19 mouse cellular contexts compared by ENCODE assay signal in genomic region chr10:98972359-98972758, GRCm38 (mm10). TPM values are rescaled to one million over a fixed set of nuclear protein-coding genes. Genes with fewer than 3 reads are reported as not detected.
DNase-seq lines count a peak whose midpoint lies in the region; ATAC-seq and TF ChIP-seq lines count a peak whose summit lies in the region.
"Had no signal": no experiment of that assay in that cellular context is flagged by ENCODE, and none has a peak within 500 bp of the region (broad histone marks: within the 10 kb centered on the region; RNA-seq: fewer than 3 reads in every experiment).

No protein-coding gene starts in this region.

- H3K4me3 ChIP-seq in layer of hippocampus, adult 2 months = peak overlapping the region; percentile 30
- no peak overlapping the region for H3K4me3 ChIP-seq in bone marrow macrophage, adult 2 months (ENCODE audit: insufficient read depth, low read length)
- H3K4me3 ChIP-seq: forebrain, embryonic 13.5 days; heart, embryonic 12.5 days; hindbrain, embryonic 12.5 days had no signal

- peaks cover 20% of the 10 kb centered on the region for H3K4me1 ChIP-seq in bone marrow macrophage, adult 2 months (ENCODE audit: control insufficient read depth, insufficient read depth, low read length)
- H3K4me1 ChIP-seq: forebrain, embryonic 13.5 days had no signal

- no peak for TF ChIP-seq POLR2A in bone marrow macrophage, adult 2 months (IDR thresholded peaks at IDR 0.05; ENCODE audit: borderline replicate concordance, low read depth, low read length)

- peak overlapping the region; percentile 6; the same call in 1 of the 2 replicates for H3K27ac ChIP-seq in layer of hippocampus, adult 2 months
- peak overlapping the region; percentile 51 for H3K27ac ChIP-seq in bone marrow macrophage, adult 2 months (ENCODE audit: insufficient read depth, low read depth, low read length)
- H3K27ac ChIP-seq: forebrain, embryonic 13.5 days; hindbrain, embryonic 12.5 days; hindbrain, postnatal 0 days had no signal

- intact Hi-C loops in heart, postnatal 14 days (cut with DNase I) = no loop called here

- DNase-seq in heart, adult 11 months = peak; percentile 94
- no peak for DNase-seq in heart, postnatal 14 days
- no peak for DNase-seq in layer of hippocampus, adult 2 months (ENCODE audit: low spot score in 2 of 2)
- no peak for DNase-seq in layer of hippocampus, postnatal 36 days
- no peak for DNase-seq in kidney, adult 9 months
- DNase-seq: adrenal gland, adult 2 months; adrenal gland, postnatal 25 days; cerebellum, adult 2 months; cerebellum, postnatal 10 days; forebrain, postnatal 0 days; gastrocnemius, postnatal 36 days; heart, postnatal 4 days; kidney, adult 11 months had no signal

- TF ChIP-seq CTCF in layer of hippocampus, adult 2 months (conservative IDR thresholded peaks at IDR 0.05) = no peak
- TF ChIP-seq CTCF in bone marrow macrophage, adult 2 months (IDR thresholded peaks at IDR 0.05; ENCODE audit: low read depth, low read length) = no peak

- ATAC-seq in megakaryocyte, adult 5-6 weeks (ENCODE audit: poor library complexity, severe bottlenecking) = 0 out of 2 replicates have a peak, but pooled peaks have one; percentile 38
- ATAC-seq: forebrain, embryonic 13.5 days; forebrain, postnatal 0 days; hindbrain, postnatal 0 days had no signal

RNA-seq across cellular contexts. Expression of gene Atp2b1, which starts 58.2 kb away (rescaled TPM):
- 10 to 100 TPM; 71.4 to 77.9 TPM for total RNA-seq in heart, postnatal 14 days (2021)
- 1,000 to 10,000 TPM; 1,026 to 1,053 TPM for total RNA-seq in layer of hippocampus, adult 2 months (2021)
- 1,000 to 10,000 TPM; 1,023 to 1,033 TPM for total RNA-seq in layer of hippocampus, postnatal 36 days (2021)
- polyA plus RNA-seq in bone marrow macrophage, adult 2 months (2012; ENCODE audit: insufficient read depth, insufficient read length, missing spikeins) = 252 and 272 TPM in 2 replicates
- 81.2 and 94.2 TPM in 2 replicates for total RNA-seq in megakaryocyte, adult 5-6 weeks (2015)
- 118 and 132 TPM in 2 replicates for total RNA-seq in megakaryocyte, adult 5-6 weeks (2017)

Comparison
In these comparisons a context has a peak if more than half of its experiments do, and no peak if none do; other contexts are left out.
1. RNA of gene Atp2b1, which starts 58.2 kb away (total RNA-seq): 1,026 to 1,053 TPM in layer of hippocampus, adult 2 months and 1,023 to 1,033 TPM in layer of hippocampus, postnatal 36 days; 81.2 to 132 TPM in megakaryocyte, adult 5-6 weeks and 71.4 to 77.9 TPM in heart, postnatal 14 days; every median in the first group is over 4 times any median in the second.